19 mouse cellular contexts compared by ENCODE assay signal in genomic region chr15:98747296-98747695, GRCm38 (mm10). TPM values are rescaled to one million over a fixed set of nuclear protein-coding genes. Genes with fewer than 3 reads are reported as not detected.
"Had no signal": no experiment of that assay in that cellular context is flagged by ENCODE, and none has a peak within 500 bp of the region (broad histone marks: within the 10 kb centered on the region; RNA-seq: fewer than 3 reads in every experiment).

No protein-coding gene starts in this region.

- H3K4me3 ChIP-seq: hindbrain, embryonic 12.5 days; limb, embryonic 12.5 days; liver, embryonic 13.5 days; lung, embryonic 15.5 days; neural tube, embryonic 12.5 days had no signal

- H3K27me3 ChIP-seq: hindbrain, embryonic 12.5 days; limb, embryonic 12.5 days; liver, embryonic 13.5 days; lung, embryonic 15.5 days; neural tube, embryonic 12.5 days had no signal

- H3K9me3 ChIP-seq: hindbrain, embryonic 12.5 days; limb, embryonic 12.5 days; liver, embryonic 13.5 days; lung, embryonic 15.5 days; neural tube, embryonic 12.5 days had no signal

- H3K4me1 ChIP-seq: hindbrain, embryonic 12.5 days; limb, embryonic 12.5 days; neural tube, embryonic 12.5 days had no signal

- H3K27ac ChIP-seq: hindbrain, embryonic 12.5 days; hindbrain, postnatal 0 days; limb, embryonic 12.5 days; liver, embryonic 13.5 days; lung, embryonic 15.5 days; neural tube, embryonic 12.5 days had no signal

- DNase-seq: kidney, postnatal 4 days; layer of hippocampus, postnatal 36 days; liver; liver, embryonic 13.5 days; liver, postnatal 0 days; midbrain, embryonic 14.5 days; right cerebral cortex, postnatal 4 days; thymus, adult 2 months; thymus, postnatal 25 days had no signal

- H3K9ac ChIP-seq: hindbrain, embryonic 12.5 days; limb, embryonic 12.5 days; liver, embryonic 13.5 days; liver, postnatal 0 days; lung, embryonic 15.5 days; neural tube, embryonic 12.5 days had no signal

- H3K4me2 ChIP-seq: hindbrain, embryonic 12.5 days; limb, embryonic 12.5 days; liver, embryonic 13.5 days; lung, embryonic 15.5 days; neural tube, embryonic 12.5 days had no signal

- ATAC-seq: hindbrain, postnatal 0 days; liver, postnatal 0 days had no signal

RNA-seq across cellular contexts. Expression of gene Wnt10b, which starts 30.7 kb away (rescaled TPM):
- polyA plus RNA-seq: hindbrain, postnatal 0 days; kidney, embryonic 14.5 days; liver, embryonic 13.5 days; midbrain, embryonic 14.5 days had no signal

RNA-seq across cellular contexts. Expression of gene Ccdc65, which starts 39.3 kb away (rescaled TPM):
- total RNA-seq: megakaryocyte progenitor cell, adult 5-6 weeks; neutrophil, adult 5-6 weeks had no signal
- polyA plus RNA-seq: liver, embryonic 13.5 days; liver, postnatal 0 days had no signal

RNA-seq across cellular contexts. Expression of gene Wnt1, which starts 42.4 kb away (rescaled TPM):
- total RNA-seq: layer of hippocampus, postnatal 36 days; left cerebral cortex, postnatal 25 days; megakaryocyte progenitor cell, adult 5-6 weeks; neutrophil, adult 5-6 weeks had no signal
- polyA plus RNA-seq: intestine, embryonic 14.5 days; kidney, embryonic 14.5 days; limb, embryonic 12.5 days; liver, embryonic 13.5 days; liver, postnatal 0 days; lung, embryonic 15.5 days had no signal
